Mouse (Mus musculus) C2C12 (cell line): ENCODE results near the gene Twist1.

Experiments used
- CEBPB ChIP-seq: IDR thresholded peaks from one replicate; pipeline ENCODE4 v1.6.1; 2011; ENCODE audit warnings: low read depth, mild to moderate bottlenecking, control low read depth, moderate library complexity
- CTCF ChIP-seq: IDR thresholded peaks from one replicate; pipeline ENCODE4 v1.5.1; 2011; ENCODE audit not compliant: control insufficient read depth, insufficient read depth, insufficient read length
- MAX ChIP-seq: IDR thresholded peaks from one replicate; pipeline ENCODE4 v1.6.1; 2011; ENCODE audit warnings: mild to moderate bottlenecking, control low read depth
- MYOG ChIP-seq: IDR thresholded peaks from one replicate; pipeline ENCODE4 v1.6.1; 2011; ENCODE audit not compliant: control insufficient read depth, insufficient read length; ENCODE audit errors: extremely low read depth

- TF ChIP-seq CEBPB = no peak
- no peak for TF ChIP-seq CTCF
- TF ChIP-seq MYOG = no peak
- TF ChIP-seq MAX = no peak
These were observed 22.7 kb downstream of the Twist1 start for GRCm38 (mm10) chr12:33980159-33980558.
